Mouse (Mus musculus) liver, embryonic 13.5 days (tissue): ENCODE measurements around the gene S100a2. TPM values are rescaled to one million over a fixed set of nuclear protein-coding genes. Genes with fewer than 3 reads are reported as not detected.

ENCODE experiments used
- polyA plus RNA-seq: library from polyadenylated mRNA; unstranded; fragments of >200 nt; fragmentation: Nextera tagmentation; extraction: Ambion mirVana; gene quantifications from 2 replicates; pipeline ENCODE4 v1.2.1, GENCODE M21; 2015

The S100a2 gene
- polyA plus RNA-seq, 1 experiment from 2014 or later, result not detected

Other genes with a start within 250 kb of the S100a2 start
- 1.5 and 1.6 TPM in 2 replicates for gene Slc27a3, start 200.3 kb upstream of the S100a2 start, polyA plus RNA-seq
- gene Ints3, start 156.6 kb upstream of the S100a2 start, polyA plus RNA-seq, result 10.0 and 11.7 TPM in 2 replicates
- 4.0 TPM in 2 replicates for gene Npr1, start 124.4 kb upstream of the S100a2 start, polyA plus RNA-seq
- 75.0 and 85.0 TPM in 2 replicates for gene Ilf2, start 114.1 kb upstream of the S100a2 start, polyA plus RNA-seq
- gene Snapin, start 99.2 kb upstream of the S100a2 start, polyA plus RNA-seq, result 21.2 and 22.9 TPM in 2 replicates
- 65.8 and 72.5 TPM in 2 replicates for gene Chtop, start 80.7 kb upstream of the S100a2 start, polyA plus RNA-seq
- gene S100a1, start 75.9 kb upstream of the S100a2 start, polyA plus RNA-seq, result 14.7 and 16.0 TPM in 2 replicates
- 19.8 and 20.6 TPM in 2 replicates for gene S100a13, start 75.8 kb upstream of the S100a2 start, polyA plus RNA-seq
- not detected in 2 replicates for gene S100a14, start 63.4 kb upstream of the S100a2 start, polyA plus RNA-seq
- gene S100a16, start 53.0 kb upstream of the S100a2 start, polyA plus RNA-seq, result 26.4 and 27.4 TPM in 2 replicates
- not detected in 2 replicates for gene S100a3, start 29.7 kb upstream of the S100a2 start, polyA plus RNA-seq
- gene Gm42674, start 11.7 kb downstream of the S100a2 start, polyA plus RNA-seq, result not detected in 2 replicates
- 0.58 and 0.59 TPM in 2 replicates for gene S100a4, start 13.5 kb downstream of the S100a2 start, polyA plus RNA-seq
- gene S100a5, start 18.3 kb downstream of the S100a2 start, polyA plus RNA-seq, result not detected in 2 replicates
- 6.1 and 7.2 TPM in 2 replicates for gene S100a6, start 22.6 kb downstream of the S100a2 start, polyA plus RNA-seq
- gene S100a7a, start 63.8 kb downstream of the S100a2 start, polyA plus RNA-seq, result not detected in 2 replicates
- 354 and 390 TPM in 2 replicates for gene S100a8, start 78.7 kb downstream of the S100a2 start, polyA plus RNA-seq
- gene S100a9, start 105.5 kb downstream of the S100a2 start, polyA plus RNA-seq, result 208 and 228 TPM in 2 replicates
- not detected in 2 replicates for gene Pglyrp4, start 136.7 kb downstream of the S100a2 start, polyA plus RNA-seq
- not detected in 2 replicates for gene Gm5849, start 187.6 kb downstream of the S100a2 start, polyA plus RNA-seq